Mouse (Mus musculus) adrenal gland (tissue): ENCODE measurements around the gene Maz.

Experiments used
- intact Hi-C: fragments of 180-260 bp; cut with DNase I; formaldehyde crosslinking; loops from one replicate; pipeline ENCODE4 v1.15.1; 2025
- long read RNA-seq, 2 experiments: library from polyadenylated mRNA; unstranded; transcript quantifications; one replicate each; pipeline ENCODE4 v2.0.0; 2020; ENCODE audit warnings: borderline replicate concordance in 1 of 2; ENCODE audit not compliant: insufficient replicate concordance in 1 of 2

Maz gene
- long read RNA-seq, experiment 1, partial matches to known transcripts, result 3 of 6 reads
- long read RNA-seq, experiment 1, other reads (novel, unspliced or antisense), result 1 of 6 reads
- long read RNA-seq, experiment 2, partial matches to known transcripts, result 1 of 6 reads
- long read RNA-seq, experiment 2, other reads (novel, unspliced or antisense), result 3 of 6 reads

DNA sequence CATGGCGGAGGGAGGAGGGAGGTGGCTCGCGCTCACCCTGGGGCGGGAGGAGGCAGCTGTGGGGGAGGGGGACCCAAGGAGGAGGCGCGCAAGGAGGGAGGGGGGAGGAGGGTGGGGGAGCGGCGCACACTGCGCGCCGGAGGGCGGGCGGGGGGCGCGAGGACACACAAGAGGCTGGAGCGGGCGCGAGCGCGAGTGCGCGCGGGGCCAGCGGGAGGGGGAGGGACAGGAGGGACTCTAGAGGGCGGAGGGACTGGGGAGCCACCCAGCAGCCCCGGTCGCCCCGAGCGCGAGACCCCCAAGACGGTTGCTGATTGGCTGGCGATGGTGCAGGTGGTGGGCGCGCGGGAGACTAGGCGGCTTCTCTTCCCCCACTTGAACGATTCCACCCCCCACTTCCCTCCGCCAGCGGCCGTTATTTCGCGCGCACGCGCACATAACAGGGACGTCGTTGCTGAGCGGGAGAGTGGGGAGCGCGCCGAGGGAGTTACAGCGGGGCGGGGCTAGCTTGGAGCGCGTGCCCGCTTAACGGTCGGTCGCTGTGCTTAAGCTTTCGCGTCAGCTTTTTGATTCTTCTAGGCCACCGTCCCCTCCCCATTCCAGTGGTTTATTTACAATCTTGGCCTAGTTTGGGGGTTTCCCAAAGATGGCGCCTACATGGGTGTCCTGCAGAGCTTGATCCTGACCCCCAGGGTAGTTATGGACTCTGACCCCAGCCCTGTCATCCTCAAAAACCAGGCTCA, at the start of gene Maz:
Maz (minus strand) TSS at position 54 of the 743 bp plus-strand sequence.
- intact Hi-C loops, result loop anchor here (5.0 kb wide), 1 partner anchor 75 kb away; no protein-coding TSS in a partner anchor

DNA sequence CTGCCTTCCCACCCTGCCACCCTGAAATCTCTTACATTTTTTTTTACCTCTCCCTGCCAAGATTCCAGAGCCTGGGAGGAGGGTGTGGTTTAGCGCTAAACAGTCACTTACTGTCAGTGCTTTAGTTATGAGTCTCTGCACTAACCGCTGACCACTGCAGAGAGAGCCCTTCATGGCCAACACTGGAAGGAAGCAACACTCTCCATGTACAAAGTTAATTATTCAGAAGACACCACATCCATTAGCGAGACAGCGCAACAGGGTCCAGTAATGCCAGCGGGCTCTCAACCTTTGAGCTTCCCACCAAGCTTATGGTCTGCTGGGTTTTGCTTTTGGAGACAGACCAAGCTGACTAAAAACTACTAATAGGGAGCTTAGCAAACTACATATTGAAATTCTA, 49.4 kb upstream of the Maz start:
- intact Hi-C loops, result no loop called here

DNA sequence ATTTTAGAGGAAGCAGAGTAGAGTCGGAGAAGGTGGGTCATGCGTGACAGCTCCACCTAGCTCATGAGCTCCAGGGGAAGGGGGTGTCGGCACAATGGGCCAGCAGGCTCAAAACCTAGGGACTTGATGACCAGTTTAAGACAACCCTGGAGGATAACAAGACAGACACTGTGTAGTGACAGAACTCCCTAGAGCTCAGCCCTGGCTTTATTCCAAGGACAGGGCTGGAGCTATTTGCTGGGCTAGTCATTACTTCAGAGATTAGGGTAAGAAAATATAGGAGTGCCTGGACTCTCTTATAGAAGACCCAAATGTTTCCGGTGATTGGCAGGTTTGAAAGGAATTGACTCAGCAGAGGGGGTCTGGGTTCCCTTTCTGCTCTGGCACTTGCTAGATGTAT, 46.4 kb upstream of the Maz start:
- intact Hi-C loops, result no loop called here

DNA sequence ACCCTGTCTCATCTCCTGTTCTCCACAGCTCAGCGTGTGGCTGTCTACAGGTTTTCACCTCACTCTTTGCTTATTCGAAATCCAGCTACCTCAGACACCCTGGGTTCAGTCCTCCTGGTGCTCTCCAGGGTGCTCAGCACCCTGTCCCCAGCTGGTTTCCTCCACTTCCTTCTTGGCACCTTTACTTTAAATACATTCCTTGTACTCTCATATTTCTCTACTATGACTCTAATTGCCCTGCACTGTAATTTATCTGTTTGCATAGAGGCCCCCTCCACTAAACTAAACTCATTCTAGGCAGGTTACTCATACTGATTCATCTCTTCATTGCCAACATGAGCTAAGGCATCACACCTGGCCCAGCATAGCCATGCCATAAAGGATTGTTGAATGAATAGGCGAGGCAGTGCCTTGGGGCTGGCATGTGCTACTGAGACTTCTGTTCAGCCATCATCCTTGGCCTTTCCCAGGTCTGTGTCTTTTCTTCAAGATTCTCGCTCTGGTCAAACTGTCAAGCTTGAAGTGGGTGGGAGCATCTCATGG, 44.1 kb upstream of the Maz start:
- intact Hi-C loops, result no loop called here

DNA sequence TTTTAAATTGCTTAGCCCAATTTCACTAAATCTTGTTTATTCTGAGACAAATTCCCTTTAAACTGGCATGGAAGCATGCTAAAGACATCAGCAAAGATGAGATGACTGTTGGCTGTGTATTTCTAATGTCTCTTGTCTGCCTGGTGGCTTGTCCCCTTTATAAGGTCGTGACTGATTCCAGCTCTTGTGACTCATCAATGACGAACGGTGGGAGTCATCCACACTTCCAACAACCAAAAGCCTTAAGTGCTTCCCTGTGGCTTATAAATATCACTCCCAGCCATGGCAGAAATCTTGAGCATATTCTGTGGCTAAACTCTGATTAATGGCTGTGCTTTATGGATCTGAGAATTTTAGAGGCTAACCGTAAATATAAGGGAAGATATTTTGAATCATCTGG, 39.5 kb upstream of the Maz start:
- intact Hi-C loops, result no loop called here

DNA sequence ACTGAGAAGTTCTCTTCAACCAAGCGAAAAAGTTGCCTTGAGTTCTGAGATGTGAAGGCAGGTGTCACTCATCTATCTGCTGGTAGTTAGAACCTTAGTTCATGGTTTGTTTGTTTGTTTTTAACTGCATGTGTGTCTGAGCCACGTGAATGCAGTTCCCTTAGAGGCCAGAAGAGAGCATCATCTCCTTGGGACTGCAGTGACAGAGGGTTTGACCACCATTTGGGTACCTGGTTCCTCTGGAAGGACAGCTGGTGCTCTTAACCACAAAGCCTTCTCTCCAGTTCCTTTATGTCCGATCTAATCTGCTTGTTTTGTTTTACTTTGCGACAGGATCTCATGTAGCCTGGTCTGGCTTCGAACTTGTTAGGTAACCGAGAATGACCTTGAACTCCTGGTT, 38.7 kb upstream of the Maz start:
- intact Hi-C loops, result no loop called here

DNA sequence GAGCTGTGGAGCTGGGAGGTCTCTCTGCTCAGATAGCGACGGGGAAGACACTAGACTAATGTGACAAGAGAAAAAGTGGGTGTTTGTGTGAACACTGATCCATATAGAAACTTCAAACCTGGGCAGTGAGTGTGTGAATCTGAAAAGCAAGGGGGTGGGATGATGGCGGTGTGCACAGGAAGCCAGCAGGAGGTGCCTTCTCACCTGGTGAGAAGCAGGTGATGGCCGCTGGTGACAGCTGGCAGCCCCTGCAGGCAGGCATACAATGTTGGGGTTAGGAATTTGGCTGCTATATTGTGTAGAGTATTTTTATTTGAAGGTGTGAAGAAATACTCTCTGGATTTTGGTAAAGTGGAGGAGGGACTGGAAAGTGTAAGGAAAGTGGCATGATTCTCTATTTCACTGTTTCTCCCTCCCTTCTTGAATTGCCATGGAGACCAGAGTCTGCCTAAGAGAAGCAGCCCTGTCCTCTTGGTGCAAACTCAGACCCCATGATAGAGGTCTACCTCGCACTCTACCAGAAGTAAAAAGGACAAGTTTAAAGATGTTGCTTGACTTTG, 28.3 kb upstream of the Maz start:
- intact Hi-C loops, result no loop called here

DNA sequence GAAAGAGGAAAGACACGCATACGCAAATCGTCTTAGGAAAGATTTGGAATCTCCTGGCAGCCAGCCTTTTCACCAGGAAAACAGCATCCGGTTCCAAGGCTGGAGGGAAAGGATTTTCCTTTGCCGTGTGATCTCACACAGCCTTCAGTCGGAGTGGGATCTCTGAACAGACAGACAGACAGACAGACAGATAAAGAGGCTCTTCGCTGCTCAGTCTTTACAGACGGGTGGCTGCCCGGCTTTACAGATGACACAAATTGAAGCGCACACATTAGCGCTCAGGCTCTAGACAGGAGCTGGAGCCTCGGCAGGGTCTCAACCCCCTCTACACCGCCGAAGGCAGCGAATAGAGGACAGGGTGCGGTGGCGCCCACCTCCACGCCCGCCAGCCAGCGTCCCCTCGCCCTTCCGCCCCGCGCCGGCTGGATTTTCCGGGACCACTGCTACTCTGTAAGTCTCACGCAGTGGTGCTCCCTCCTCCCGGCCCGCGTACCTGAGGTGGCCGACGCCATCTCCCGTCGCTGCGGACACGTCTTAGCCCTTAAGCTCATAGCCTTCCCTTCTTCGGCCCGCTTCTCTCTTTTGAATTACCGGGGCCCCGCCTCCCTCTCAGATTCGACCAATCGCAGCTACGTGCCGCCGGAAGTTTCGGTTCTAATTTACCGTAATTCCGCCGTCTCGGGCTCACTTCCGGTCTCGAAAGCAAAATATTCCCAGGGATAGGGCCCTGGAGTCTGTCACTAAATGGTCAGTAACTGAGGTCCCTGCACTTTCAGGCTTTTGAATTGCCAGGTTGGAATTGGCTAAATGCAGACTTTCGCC, 15.2 kb upstream of the Maz start, which contains the start of gene Kif22:
Kif22 (minus strand) TSS at position 621 of the 822 bp plus-strand sequence.
- intact Hi-C loops, result loop anchor here (5.0 kb wide), 1 partner anchor 60 kb away; no protein-coding TSS in a partner anchor

DNA sequence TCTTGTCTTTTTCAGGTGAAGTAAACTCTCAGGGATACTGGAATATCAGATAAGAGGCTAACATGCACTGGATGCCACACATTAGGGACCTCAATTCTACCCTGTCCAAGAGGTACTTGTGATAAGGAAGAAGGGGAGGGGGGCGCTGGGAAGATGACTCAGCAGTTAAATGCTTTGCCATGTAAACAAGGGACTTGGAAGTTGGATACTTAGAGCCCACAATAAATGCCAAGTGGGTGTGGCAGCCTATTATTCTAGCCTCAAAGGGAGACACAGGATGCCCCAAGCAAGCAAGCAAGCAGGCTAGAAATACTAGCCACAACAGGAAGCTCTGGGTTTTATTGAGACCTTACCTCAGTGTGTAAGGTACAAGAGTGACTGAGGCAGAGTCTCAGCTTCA, 4.4 kb upstream of the Maz start:
- intact Hi-C loops, result no loop called here

DNA sequence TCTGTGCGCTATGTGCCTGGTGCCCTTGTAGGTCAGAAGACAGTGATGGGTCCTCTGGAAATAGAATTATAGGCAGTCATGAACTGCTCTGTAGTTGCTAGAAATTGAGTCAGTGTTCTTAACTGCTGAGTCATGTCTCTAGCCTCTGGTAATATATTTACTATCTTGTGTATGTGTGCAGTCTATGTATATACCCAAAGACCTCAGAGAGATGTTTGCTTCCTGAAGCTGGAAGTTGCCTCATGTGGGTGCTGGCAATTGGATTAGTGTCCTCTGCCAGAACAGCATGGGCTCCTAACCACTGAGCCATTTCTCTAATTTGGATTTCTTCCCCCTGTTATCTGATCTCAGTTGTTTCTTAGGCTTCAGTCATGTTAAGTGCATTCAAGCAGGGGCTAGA, 3.3 kb upstream of the Maz start:
- intact Hi-C loops, result no loop called here

DNA sequence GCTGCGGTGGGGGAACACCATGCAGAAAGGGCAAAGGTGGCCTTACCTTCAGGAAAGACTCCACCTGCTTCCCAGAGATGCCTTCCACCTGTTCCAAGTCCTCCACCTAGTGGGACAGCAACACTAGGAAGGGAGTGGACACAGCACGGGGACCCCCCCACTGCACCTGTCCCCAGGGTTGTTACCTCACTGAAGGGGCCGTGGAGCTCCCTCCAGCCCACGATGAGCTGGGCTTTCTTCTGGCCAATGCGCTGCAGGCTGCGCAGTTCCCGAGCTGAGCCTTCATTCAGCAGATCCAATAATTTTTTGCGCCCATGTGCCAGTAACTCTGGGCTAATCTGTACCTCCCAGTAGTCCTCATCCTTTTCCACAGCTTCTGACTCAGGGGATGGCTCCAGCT, 1.0 kb upstream of the Maz start:
- intact Hi-C loops, result loop anchor here (5.0 kb wide), 1 partner anchor 74 kb away; no protein-coding TSS in a partner anchor

DNA sequence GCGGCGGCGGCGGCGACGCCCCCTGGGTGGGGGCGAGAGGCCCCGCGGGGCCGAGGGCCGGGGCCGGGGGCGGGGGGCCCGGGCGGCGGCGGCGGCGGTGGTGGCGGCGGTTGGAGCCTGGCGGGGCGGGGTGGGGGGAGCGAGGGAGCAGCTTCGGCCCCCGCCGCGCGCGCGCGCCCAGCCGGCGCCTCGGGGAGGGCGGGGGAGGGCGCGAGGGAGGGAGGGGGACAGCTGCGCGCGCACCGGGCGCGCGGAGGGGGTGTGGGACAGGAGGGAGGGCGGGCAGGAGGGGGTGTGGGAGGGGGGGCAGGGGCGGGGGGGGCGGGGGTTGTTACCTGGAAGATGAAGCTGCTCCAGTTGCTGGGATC, 237 bp downstream of the Maz start:
- intact Hi-C loops, result loop anchor here (5.0 kb wide), 1 partner anchor 76 kb away; no protein-coding TSS in a partner anchor

DNA sequence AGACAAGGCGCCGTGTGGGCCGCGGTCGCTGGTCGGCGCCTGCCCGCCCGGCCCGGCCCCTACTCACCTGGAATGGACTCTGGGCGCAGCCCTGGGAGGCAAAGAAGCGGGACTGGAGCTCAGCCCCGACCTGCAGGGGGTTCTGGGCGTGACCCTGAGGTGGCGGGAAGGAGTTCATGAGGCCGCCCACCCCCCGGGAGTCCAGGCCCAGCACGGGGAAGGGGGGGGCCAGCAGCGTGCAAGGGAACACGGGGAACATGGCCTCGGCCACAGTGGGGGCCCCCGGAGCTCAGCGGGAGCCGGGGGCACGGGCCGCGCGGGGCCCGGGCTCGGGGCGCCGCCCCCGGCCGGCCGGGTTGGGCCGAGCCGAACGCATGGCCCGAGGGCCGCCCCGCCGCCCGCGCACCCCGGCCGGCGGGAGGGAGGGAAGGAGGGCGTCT, 656 bp downstream of the Maz start:
- intact Hi-C loops, result loop anchor here (5.0 kb wide), 1 partner anchor 76 kb away; no protein-coding TSS in a partner anchor

DNA sequence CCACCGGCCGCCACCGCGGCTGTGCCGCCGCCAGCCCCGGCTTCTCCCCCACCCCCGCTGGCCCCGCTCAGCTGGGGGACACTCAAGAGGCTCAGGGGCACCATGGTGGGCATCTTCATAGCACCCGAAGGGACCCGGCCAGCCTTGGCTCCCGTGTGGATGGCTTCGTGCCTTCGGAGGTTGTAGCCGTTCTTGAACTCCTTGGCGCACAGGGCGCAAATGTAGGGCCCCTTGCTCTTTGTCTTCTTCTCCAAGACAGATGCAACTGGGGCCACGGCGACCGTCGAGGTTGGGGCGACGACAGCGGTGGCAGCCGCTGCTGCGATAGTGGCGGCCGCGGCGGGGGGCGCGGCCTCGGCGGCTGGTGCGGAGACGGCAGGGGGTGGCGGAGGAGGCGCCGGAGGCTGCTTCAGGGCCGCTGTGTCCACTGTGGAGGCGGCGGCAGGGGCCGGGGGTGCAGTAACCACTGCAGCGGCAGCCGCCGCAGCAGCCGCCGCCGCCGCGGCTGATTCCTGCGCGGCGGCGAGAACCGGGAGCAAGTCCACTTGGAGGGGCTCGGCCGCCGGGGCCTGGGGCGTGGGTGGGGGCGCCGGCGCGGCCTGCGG, 1.2 kb downstream of the Maz start:
- intact Hi-C loops, result loop anchor here (5.0 kb wide), 1 partner anchor 77 kb away; no protein-coding TSS in a partner anchor

DNA sequence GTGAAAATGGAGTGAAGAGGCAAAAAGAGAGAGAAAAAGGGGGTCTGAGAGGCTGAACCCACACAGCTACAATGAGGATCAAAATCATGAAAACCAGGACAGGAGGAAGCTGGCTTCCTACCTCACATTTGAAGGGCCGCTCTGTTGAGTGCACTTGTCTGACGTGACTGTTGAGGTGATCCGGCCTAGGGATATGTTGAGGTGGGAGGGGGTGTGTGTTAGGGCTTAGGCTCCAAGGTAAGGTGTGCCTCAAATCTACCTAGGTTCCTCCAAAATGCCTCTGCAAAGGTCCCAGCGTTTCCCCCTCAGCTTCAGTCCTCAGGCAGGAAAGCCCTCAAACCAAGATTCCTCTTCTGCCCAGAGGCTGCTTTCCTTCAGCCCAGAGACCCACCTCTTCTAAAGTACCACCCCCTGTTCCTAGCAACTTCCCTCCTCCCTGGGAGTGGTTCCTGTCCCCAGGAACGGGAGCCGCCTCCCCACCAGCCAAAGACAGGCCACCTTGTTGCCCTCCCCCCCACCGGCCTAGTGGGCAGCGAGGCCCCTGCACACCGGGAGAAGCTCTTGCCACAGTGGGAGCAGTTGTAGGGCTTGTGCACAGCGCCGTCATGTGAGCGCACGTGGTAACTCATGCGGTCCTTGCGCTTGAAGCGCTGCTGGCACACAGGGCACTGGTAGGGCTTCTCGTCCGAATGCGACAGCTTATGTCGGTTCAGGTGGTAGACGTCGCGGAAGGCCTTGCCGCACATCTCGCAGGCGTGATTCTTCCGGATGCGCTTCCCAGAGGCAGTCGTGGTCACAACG, 1.9 kb downstream of the Maz start:
- intact Hi-C loops, result loop anchor here (5.0 kb wide), 1 partner anchor 77 kb away; no protein-coding TSS in a partner anchor

DNA sequence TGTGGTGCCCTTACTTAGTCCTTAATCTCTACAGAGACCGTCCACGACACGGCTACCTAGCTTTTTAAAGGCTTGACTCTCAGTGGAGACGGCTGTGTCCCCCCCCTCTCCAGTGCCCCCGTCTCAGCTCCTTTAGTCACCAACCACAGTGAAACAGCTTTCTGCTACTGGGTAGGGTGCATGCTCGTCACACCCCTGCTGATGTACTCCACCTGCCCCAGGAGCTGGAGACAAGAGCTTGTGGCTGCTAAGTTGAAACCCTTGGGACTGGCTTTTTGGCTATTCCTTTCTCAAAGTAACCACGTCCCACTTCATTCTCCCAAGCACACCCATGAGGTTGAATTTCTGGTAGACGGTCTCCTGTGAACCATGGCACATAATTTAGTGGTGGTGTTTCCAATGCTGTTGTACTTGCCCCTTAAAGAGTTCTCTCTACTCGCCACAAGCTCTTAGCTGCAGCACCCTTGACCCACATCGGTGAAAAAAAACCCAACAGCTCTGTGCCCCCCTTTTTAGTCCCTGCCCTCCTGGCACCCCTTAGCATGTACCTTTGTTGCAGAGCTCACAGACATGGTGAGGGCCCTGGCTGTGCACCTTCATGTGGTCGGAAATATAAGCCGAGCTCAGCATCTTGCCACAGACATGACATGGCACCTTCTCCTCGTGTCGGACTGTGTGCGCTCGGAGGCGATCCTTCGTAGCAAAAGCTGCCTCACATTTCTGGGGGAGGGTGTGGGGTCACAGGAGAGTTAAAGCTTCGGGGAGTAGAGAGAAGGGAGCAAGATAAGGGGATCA, 2.7 kb downstream of the Maz start:
- intact Hi-C loops, result no loop called here

DNA sequence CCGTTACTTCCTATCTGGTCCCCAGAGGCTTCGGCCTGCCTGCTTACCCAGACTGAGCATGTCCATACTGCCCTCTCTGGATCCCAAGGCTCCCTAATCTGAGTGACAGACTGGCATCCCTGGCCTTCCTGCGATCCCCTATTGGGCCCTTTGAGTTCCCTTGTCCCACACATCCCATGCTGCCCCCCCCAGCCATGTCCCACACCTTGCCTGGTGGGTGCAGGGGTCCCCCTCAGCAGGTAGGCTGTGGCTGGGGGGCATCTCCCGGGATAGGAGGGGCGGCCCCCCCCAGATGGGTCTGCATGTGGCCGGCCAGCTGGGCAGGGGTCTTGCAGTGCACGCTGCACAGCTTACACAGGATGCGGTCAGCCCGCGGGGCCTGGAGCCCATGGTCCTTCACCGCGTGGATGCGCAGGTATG, 3.6 kb downstream of the Maz start:
- intact Hi-C loops, result no loop called here

DNA sequence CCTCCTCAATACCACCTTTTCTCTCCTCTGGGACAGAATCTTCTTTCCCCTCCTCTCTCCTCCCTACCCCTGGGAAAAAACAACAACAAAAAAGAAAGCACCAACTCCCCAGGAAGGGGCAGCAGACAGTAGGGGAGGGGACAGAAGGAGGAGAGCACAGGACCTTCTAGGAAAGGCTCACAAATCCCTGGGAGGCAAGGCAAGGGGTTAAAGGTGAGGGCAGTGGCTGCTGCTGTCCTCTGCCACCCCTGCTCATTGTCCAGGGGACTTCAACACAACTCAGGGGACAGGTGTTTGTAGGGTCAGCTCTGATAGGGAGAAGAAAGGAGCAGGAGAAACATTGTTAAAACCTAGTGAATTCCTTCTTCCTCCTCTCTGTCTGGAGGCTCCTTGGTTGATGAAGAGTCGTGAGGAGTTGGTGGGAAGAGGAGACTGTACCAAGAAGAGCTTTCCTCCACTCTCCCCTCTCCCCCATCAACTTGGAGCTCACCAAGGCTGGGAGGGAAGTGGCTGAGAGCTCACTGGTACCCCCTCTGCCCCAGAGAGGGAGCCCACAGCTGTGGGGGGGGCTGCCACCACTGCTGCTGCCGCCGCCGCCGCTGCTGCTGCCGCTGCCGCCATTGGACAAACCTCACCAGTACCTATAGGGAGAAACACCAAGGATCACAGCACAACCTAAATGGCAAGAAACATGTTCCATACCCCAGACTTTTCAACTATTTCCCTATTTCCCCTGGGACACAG, 4.1 kb downstream of the Maz start:
- intact Hi-C loops, result no loop called here
